Mouse (Mus musculus): ENCODE data around the gene Gng3. TPM values are rescaled to one million over a fixed set of nuclear protein-coding genes. Genes with fewer than 3 reads are reported as not detected.

Gene Gng3
- polyA plus RNA-seq, 1 experiment, result 29.7 TPM

DNA sequence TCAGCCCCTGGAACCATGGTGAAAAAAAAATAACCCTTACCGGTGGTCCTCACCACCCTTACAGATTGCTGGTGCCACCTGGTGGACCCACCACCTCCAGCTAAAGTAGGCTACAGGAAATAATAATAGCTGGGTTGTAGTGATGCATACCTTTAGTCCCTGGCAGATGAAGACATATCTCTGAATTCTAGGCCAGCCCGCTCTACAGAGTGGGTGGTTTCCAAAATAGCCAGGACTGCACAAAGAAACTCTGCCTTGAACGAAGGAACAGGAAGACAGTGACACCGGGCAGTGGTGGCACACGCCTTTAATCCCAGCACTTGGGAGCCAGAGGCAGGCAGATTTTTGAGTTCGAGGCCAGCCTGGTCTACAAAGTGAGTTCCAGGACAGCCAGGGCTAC, 25.3 kb upstream of the Gng3 start:
- Histone ChIP-seq H3K4me3 (ENCODE audit: low read depth, low read length) (no peak overlapping the region), H3K27me3 (ENCODE audit: control insufficient read depth, insufficient read depth, low read length, poor library complexity, severe bottlenecking) (no peaks in the 10 kb centered on the region), H3K9ac (ENCODE audit: low read depth, poor library complexity, severe bottlenecking) (no peak overlapping the region), H3K36me3 (ENCODE audit: control insufficient read depth, insufficient read depth, low read length, poor library complexity, severe bottlenecking) (no peaks in the 10 kb centered on the region), H3K27ac (ENCODE audit: insufficient read depth, low read length) (no peak overlapping the region), H3K9me3 (replicated peaks; ENCODE audit: control insufficient read depth, insufficient read depth, low read length, poor library complexity, severe bottlenecking) (no peaks in the 10 kb centered on the region), H3K4me1 (ENCODE audit: control insufficient read depth, insufficient read depth, low read length) (no peaks in the 10 kb centered on the region)
- no peak for TF ChIP-seq EP300 (IDR thresholded peaks at IDR 0.05; ENCODE audit: insufficient read depth, low read depth, low read length)

DNA sequence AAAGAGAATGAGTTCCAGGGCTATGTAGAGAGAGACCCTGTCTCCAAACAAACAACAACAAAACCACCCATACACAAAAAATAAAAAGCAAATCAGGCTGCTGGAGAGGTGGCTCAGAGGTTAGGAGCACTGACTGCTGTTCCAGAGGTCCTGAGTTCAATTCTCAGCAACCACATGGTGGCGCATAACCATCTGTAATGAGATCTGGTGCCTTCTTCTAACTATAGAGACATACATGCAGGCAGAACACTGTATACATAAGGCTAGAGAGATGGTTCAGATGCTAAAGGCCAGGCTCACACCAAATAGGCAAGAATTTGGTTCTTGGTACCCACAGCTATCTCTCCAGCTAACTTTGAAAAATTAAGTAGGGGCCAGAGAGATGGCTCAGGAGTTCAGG, 20.0 kb upstream of the Gng3 start:
- Histone ChIP-seq H3K4me3 (ENCODE audit: low read depth, low read length) (no peak overlapping the region), H3K9ac (ENCODE audit: low read depth, poor library complexity, severe bottlenecking) (no peak overlapping the region), H3K4me1 (ENCODE audit: control insufficient read depth, insufficient read depth, low read length) (no peaks in the 10 kb centered on the region), H3K27me3 (ENCODE audit: control insufficient read depth, insufficient read depth, low read length, poor library complexity, severe bottlenecking) (no peaks in the 10 kb centered on the region), H3K36me3 (ENCODE audit: control insufficient read depth, insufficient read depth, low read length, poor library complexity, severe bottlenecking) (no peaks in the 10 kb centered on the region), H3K9me3 (replicated peaks; ENCODE audit: control insufficient read depth, insufficient read depth, low read length, poor library complexity, severe bottlenecking) (no peaks in the 10 kb centered on the region), H3K27ac (ENCODE audit: insufficient read depth, low read length) (no peak overlapping the region)
- TF ChIP-seq CTCF (IDR thresholded peaks at IDR 0.05; ENCODE audit: low read depth, low read length), result peak; percentile 37
- no peak for TF ChIP-seq EP300 (IDR thresholded peaks at IDR 0.05; ENCODE audit: insufficient read depth, low read depth, low read length)
- no peak for TF ChIP-seq POLR2A (IDR thresholded peaks at IDR 0.05; ENCODE audit: insufficient read depth, low read length)

DNA sequence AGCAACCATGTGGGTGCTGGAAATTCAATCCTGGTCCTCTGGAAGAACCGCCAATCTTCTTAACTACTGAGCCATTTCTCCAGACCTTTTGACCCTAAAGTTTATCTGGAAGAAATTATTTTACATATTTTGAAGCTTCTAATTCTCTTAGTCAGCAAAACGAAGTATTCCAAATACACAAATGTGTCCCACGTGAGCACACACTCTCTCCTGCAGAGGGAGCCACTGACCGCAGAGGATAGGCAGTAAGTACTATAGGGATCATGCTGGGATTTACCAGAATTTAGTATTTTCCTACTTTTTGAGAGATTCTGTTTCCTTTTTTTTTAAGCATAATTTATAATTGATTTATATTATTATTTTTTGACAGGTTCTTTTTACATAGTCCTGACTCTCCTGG, 18.7 kb upstream of the Gng3 start:
- TF ChIP-seq POLR2A (IDR thresholded peaks at IDR 0.05; ENCODE audit: insufficient read depth, low read length), result no peak
- TF ChIP-seq CTCF (IDR thresholded peaks at IDR 0.05; ENCODE audit: low read depth, low read length), result peak; percentile 82
- no peak for TF ChIP-seq EP300 (IDR thresholded peaks at IDR 0.05; ENCODE audit: insufficient read depth, low read depth, low read length)
- H3K9me3 ChIP-seq (replicated peaks; ENCODE audit: control insufficient read depth, insufficient read depth, low read length, poor library complexity, severe bottlenecking), result no peaks in the 10 kb centered on the region
- no peak overlapping the region for H3K4me3 ChIP-seq (ENCODE audit: low read depth, low read length)
- no peaks in the 10 kb centered on the region for H3K4me1 ChIP-seq (ENCODE audit: control insufficient read depth, insufficient read depth, low read length)
- no peaks in the 10 kb centered on the region for H3K36me3 ChIP-seq (ENCODE audit: control insufficient read depth, insufficient read depth, low read length, poor library complexity, severe bottlenecking)
- no peaks in the 10 kb centered on the region for H3K27me3 ChIP-seq (ENCODE audit: control insufficient read depth, insufficient read depth, low read length, poor library complexity, severe bottlenecking)
- no peak overlapping the region for H3K9ac ChIP-seq (ENCODE audit: low read depth, poor library complexity, severe bottlenecking)
- H3K27ac ChIP-seq (ENCODE audit: insufficient read depth, low read length), result no peak overlapping the region

DNA sequence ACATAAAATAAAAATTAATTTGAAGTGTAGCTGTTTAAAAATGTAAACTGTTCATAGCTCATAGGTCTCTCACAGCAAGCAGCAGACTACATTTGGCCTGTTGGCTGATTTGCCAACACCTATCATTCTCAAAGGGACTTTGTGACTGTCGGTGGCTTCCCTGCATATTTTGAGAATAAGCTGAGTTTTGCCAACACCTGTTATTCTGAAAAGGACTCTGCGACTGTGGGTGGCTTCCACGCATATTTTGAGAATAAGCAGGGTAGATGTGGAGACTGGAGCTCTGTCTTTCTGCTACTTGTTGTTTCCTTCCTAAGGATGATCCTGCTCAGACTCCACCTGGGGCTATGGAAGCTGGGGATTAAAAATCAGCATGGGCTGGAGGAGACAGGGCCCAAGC, 14.1 kb upstream of the Gng3 start:
- H3K9ac ChIP-seq (ENCODE audit: low read depth, poor library complexity, severe bottlenecking), result no peak overlapping the region
- TF ChIP-seq EP300 (IDR thresholded peaks at IDR 0.05; ENCODE audit: insufficient read depth, low read depth, low read length) (no peak), POLR2A (IDR thresholded peaks at IDR 0.05; ENCODE audit: insufficient read depth, low read length) (no peak), CTCF (IDR thresholded peaks at IDR 0.05; ENCODE audit: low read depth, low read length) (no peak)

DNA sequence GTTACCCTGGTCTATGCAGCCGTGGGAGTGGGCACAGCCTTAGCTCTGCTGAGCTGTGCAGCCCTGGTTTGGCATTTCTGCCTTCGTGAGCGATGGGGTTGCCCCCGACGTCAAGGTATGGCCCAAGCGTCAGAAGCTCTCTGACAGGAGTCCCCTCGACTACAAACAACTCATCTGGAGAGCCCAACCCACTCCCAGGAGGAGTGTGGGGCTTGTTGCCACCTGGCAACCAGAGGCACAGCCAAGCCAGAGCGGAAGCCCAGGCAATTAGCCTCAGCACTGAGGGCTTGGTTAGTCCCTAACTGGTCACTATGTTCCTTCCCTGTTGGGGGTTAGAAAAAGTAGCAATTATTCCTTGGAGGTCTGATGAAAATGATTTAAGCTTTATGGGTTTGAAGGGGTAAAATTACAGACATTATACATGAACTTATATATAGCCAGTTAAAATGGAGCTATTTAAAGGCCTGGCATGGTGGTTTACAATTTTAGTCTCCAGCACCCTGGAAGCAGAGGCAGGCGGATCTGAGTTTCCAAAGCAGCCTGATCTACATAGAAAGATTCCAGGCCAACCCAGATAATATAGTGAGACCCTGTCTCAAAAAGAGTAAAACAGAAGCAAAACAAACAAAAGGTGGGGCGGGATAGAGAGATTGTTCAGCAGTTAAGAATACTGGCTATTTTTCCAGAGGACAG, 13.4 kb upstream of the Gng3 start:
- Histone ChIP-seq H3K36me3 (ENCODE audit: control insufficient read depth, insufficient read depth, low read length, poor library complexity, severe bottlenecking) (no peaks in the 10 kb centered on the region), H3K27me3 (ENCODE audit: control insufficient read depth, insufficient read depth, low read length, poor library complexity, severe bottlenecking) (no peaks in the 10 kb centered on the region), H3K4me1 (ENCODE audit: control insufficient read depth, insufficient read depth, low read length) (peaks cover 2% of the 10 kb centered on the region), H3K9ac (ENCODE audit: low read depth, poor library complexity, severe bottlenecking) (0 out of 2 replicates have a peak overlapping the region, but pooled peaks have one; percentile 9), H3K9me3 (replicated peaks; ENCODE audit: control insufficient read depth, insufficient read depth, low read length, poor library complexity, severe bottlenecking) (no peaks in the 10 kb centered on the region), H3K27ac (ENCODE audit: insufficient read depth, low read length) (no peak overlapping the region), H3K4me3 (ENCODE audit: low read depth, low read length) (peak overlapping the region; percentile 46)
- TF ChIP-seq EP300 (IDR thresholded peaks at IDR 0.05; ENCODE audit: insufficient read depth, low read depth, low read length), result no peak
- no peak for TF ChIP-seq POLR2A (IDR thresholded peaks at IDR 0.05; ENCODE audit: insufficient read depth, low read length)
- no peak for TF ChIP-seq CTCF (IDR thresholded peaks at IDR 0.05; ENCODE audit: low read depth, low read length)

More for the DNA sequence above, 14.1 kb upstream of the Gng3 start:
- H3K9me3 ChIP-seq (replicated peaks; ENCODE audit: control insufficient read depth, insufficient read depth, low read length, poor library complexity, severe bottlenecking), result no peaks in the 10 kb centered on the region
- H3K4me1 ChIP-seq (ENCODE audit: control insufficient read depth, insufficient read depth, low read length), result no peaks in the 10 kb centered on the region
- no peak overlapping the region for H3K27ac ChIP-seq (ENCODE audit: insufficient read depth, low read length)
- no peaks in the 10 kb centered on the region for H3K27me3 ChIP-seq (ENCODE audit: control insufficient read depth, insufficient read depth, low read length, poor library complexity, severe bottlenecking)
- H3K36me3 ChIP-seq (ENCODE audit: control insufficient read depth, insufficient read depth, low read length, poor library complexity, severe bottlenecking), result no peaks in the 10 kb centered on the region
- no peak overlapping the region for H3K4me3 ChIP-seq (ENCODE audit: low read depth, low read length)

DNA sequence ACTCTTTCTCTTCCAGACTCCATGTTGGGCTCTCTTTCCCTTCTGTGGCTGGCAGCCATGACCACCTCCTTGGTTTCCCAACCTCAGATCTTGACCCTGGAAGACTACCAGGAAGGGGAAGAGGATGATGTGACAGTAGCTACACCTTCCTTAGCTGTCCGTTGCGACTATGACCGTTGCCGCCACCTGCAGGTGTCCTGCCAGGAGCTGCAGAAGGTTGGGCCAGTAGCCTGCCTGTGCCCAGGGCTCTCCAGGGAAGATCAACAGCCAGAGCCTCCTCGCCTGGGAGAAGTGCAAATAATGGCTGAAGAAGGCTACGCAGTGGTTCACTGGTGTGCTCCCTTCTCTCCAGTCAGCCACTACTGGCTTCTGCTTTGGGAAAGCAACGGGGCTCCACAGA, 12.6 kb upstream of the Gng3 start:
- peaks cover 2% of the 10 kb centered on the region for H3K4me1 ChIP-seq (ENCODE audit: control insufficient read depth, insufficient read depth, low read length)
- H3K9me3 ChIP-seq (replicated peaks; ENCODE audit: control insufficient read depth, insufficient read depth, low read length, poor library complexity, severe bottlenecking), result no peaks in the 10 kb centered on the region
- H3K4me3 ChIP-seq (ENCODE audit: low read depth, low read length), result peak overlapping the region; percentile 46
- H3K27me3 ChIP-seq (ENCODE audit: control insufficient read depth, insufficient read depth, low read length, poor library complexity, severe bottlenecking), result no peaks in the 10 kb centered on the region
- peaks cover 2% of the 10 kb centered on the region for H3K36me3 ChIP-seq (ENCODE audit: control insufficient read depth, insufficient read depth, low read length, poor library complexity, severe bottlenecking)
- 0 out of 2 replicates have a peak overlapping the region, but pooled peaks have one; percentile 9 for H3K9ac ChIP-seq (ENCODE audit: low read depth, poor library complexity, severe bottlenecking)
- no peak for TF ChIP-seq POLR2A (IDR thresholded peaks at IDR 0.05; ENCODE audit: insufficient read depth, low read length)
- TF ChIP-seq CTCF (IDR thresholded peaks at IDR 0.05; ENCODE audit: low read depth, low read length), result peak; percentile 47
- no peak for TF ChIP-seq EP300 (IDR thresholded peaks at IDR 0.05; ENCODE audit: insufficient read depth, low read depth, low read length)
- no peak overlapping the region for H3K27ac ChIP-seq (ENCODE audit: insufficient read depth, low read length)

Measured in ES-Bruce4 (cell line).